Mouse (Mus musculus): ENCODE measurements around the gene Camkmt. TPM values are rescaled to one million over a fixed set of nuclear protein-coding genes. Genes with fewer than 3 reads are reported as not detected.
A peak's percentile ranks its signal among the peaks of the same experiment; 100 is the strongest.

Camkmt gene
- polyA plus RNA-seq, 1 experiment from 2014 or later, result 20.4 TPM

- Histone ChIP-seq H3K27ac (no peak overlapping the region), H3K9me3 (ENCODE audit: control insufficient read depth, low read length) (peaks cover 6% of the 10 kb centered on the region), H3K9ac (no peak overlapping the region), H3K36me3 (replicated peaks; ENCODE audit: control insufficient read depth, insufficient read depth) (peaks cover 26% of the 10 kb centered on the region), H3K4me3 (replicated peaks; ENCODE audit: low read length) (no peak overlapping the region), H3K4me1 (replicated peaks; ENCODE audit: control insufficient read depth, insufficient read depth, low read length) (no peaks in the 10 kb centered on the region), H3K4me2 (replicated peaks) (no peak overlapping the region), H3K27me3 (ENCODE audit: control insufficient read depth, insufficient read depth, low read length) (no peaks in the 10 kb centered on the region)
- ATAC-seq (ENCODE audit: low FRiP score), result no peak
- 92% methylated on average over 3 of the region's 3 CpGs for WGBS
- no peak for DNase-seq (ENCODE audit: low spot score)
Observed at GRCm38 (mm10) chr17:85100232-85100631, 9.9 kb downstream of the Camkmt start.

- Histone ChIP-seq H3K27ac (no peak overlapping the region), H3K27me3 (ENCODE audit: control insufficient read depth, insufficient read depth, low read length) (no peaks in the 10 kb centered on the region), H3K36me3 (replicated peaks; ENCODE audit: control insufficient read depth, insufficient read depth) (peaks cover 22% of the 10 kb centered on the region), H3K4me1 (replicated peaks; ENCODE audit: control insufficient read depth, insufficient read depth, low read length) (no peaks in the 10 kb centered on the region), H3K9ac (no peak overlapping the region), H3K4me2 (replicated peaks) (no peak overlapping the region), H3K4me3 (replicated peaks; ENCODE audit: low read length) (no peak overlapping the region), H3K9me3 (ENCODE audit: control insufficient read depth, low read length) (peaks cover 6% of the 10 kb centered on the region)
- DNase-seq (ENCODE audit: low spot score) (no peak), ATAC-seq (ENCODE audit: low FRiP score) (no peak)
- WGBS, result 33% methylated on average over 7 of the region's 7 CpGs
Observed at GRCm38 (mm10) chr17:85101751-85102150, 11.4 kb downstream of the Camkmt start.

GRCm38 (mm10) chr17:85103310-85103709 is 13.0 kb downstream of the Camkmt start:
- H3K9me3 ChIP-seq (ENCODE audit: control insufficient read depth, low read length), result no peaks in the 10 kb centered on the region
- 57% methylated on average over 2 of the region's 2 CpGs for WGBS
- no peak overlapping the region for H3K27ac ChIP-seq
- no peak overlapping the region for H3K4me3 ChIP-seq (replicated peaks; ENCODE audit: low read length)
- H3K9ac ChIP-seq, result no peak overlapping the region
- peaks cover 9% of the 10 kb centered on the region for H3K36me3 ChIP-seq (replicated peaks; ENCODE audit: control insufficient read depth, insufficient read depth)
- H3K27me3 ChIP-seq (ENCODE audit: control insufficient read depth, insufficient read depth, low read length), result no peaks in the 10 kb centered on the region
- no peaks in the 10 kb centered on the region for H3K4me1 ChIP-seq (replicated peaks; ENCODE audit: control insufficient read depth, insufficient read depth, low read length)
- ATAC-seq (ENCODE audit: low FRiP score) (no peak), DNase-seq (ENCODE audit: low spot score) (no peak)
- no peak overlapping the region for H3K4me2 ChIP-seq (replicated peaks)

GRCm38 (mm10) chr17:85110640-85111039 is 20.3 kb downstream of the Camkmt start:
- Histone ChIP-seq H3K36me3 (replicated peaks; ENCODE audit: control insufficient read depth, insufficient read depth) (no peaks in the 10 kb centered on the region), H3K27ac (no peak overlapping the region), H3K9ac (no peak overlapping the region), H3K4me3 (replicated peaks; ENCODE audit: low read length) (no peak overlapping the region), H3K27me3 (ENCODE audit: control insufficient read depth, insufficient read depth, low read length) (no peaks in the 10 kb centered on the region), H3K9me3 (ENCODE audit: control insufficient read depth, low read length) (no peaks in the 10 kb centered on the region), H3K4me2 (replicated peaks) (no peak overlapping the region), H3K4me1 (replicated peaks; ENCODE audit: control insufficient read depth, insufficient read depth, low read length) (no peaks in the 10 kb centered on the region)
- no peak for ATAC-seq (ENCODE audit: low FRiP score)
- DNase-seq (ENCODE audit: low spot score), result no peak
- WGBS, result 93% methylated on average over 1 of the region's 1 CpGs

- H3K4me2 ChIP-seq (replicated peaks), result no peak overlapping the region
- H3K9ac ChIP-seq, result no peak overlapping the region
- no peaks in the 10 kb centered on the region for H3K27me3 ChIP-seq (ENCODE audit: control insufficient read depth, insufficient read depth, low read length)
- H3K36me3 ChIP-seq (replicated peaks; ENCODE audit: control insufficient read depth, insufficient read depth), result no peaks in the 10 kb centered on the region
- H3K9me3 ChIP-seq (ENCODE audit: control insufficient read depth, low read length), result no peaks in the 10 kb centered on the region
- no peak overlapping the region for H3K27ac ChIP-seq
- 88% methylated on average over 8 of the region's 8 CpGs for WGBS
- H3K4me1 ChIP-seq (replicated peaks; ENCODE audit: control insufficient read depth, insufficient read depth, low read length), result no peaks in the 10 kb centered on the region
- ATAC-seq (ENCODE audit: low FRiP score), result no peak
- no peak overlapping the region for H3K4me3 ChIP-seq (replicated peaks; ENCODE audit: low read length)
- DNase-seq (ENCODE audit: low spot score), result no peak
Observed at GRCm38 (mm10) chr17:85113441-85113840, 23.1 kb downstream of the Camkmt start.

GRCm38 (mm10) chr17:85116643-85117042 is 26.3 kb downstream of the Camkmt start:
- Histone ChIP-seq H3K9me3 (ENCODE audit: control insufficient read depth, low read length) (no peaks in the 10 kb centered on the region), H3K4me2 (replicated peaks) (no peak overlapping the region), H3K36me3 (replicated peaks; ENCODE audit: control insufficient read depth, insufficient read depth) (no peaks in the 10 kb centered on the region), H3K9ac (no peak overlapping the region), H3K4me1 (replicated peaks; ENCODE audit: control insufficient read depth, insufficient read depth, low read length) (no peaks in the 10 kb centered on the region), H3K27ac (no peak overlapping the region), H3K4me3 (replicated peaks; ENCODE audit: low read length) (no peak overlapping the region), H3K27me3 (ENCODE audit: control insufficient read depth, insufficient read depth, low read length) (no peaks in the 10 kb centered on the region)
- peak; percentile 82 for DNase-seq (ENCODE audit: low spot score)
- WGBS, result 33% methylated on average over 4 of the region's 4 CpGs
- ATAC-seq (ENCODE audit: low FRiP score), result no peak

GRCm38 (mm10) chr17:85138393-85138792 is 48.0 kb downstream of the Camkmt start:
- no peaks in the 10 kb centered on the region for H3K36me3 ChIP-seq (replicated peaks; ENCODE audit: control insufficient read depth, insufficient read depth)
- no peak overlapping the region for H3K4me3 ChIP-seq (replicated peaks; ENCODE audit: low read length)
- no peak overlapping the region for H3K27ac ChIP-seq
- H3K4me2 ChIP-seq (replicated peaks), result no peak overlapping the region
- DNase-seq (ENCODE audit: low spot score), result no peak
- no peaks in the 10 kb centered on the region for H3K4me1 ChIP-seq (replicated peaks; ENCODE audit: control insufficient read depth, insufficient read depth, low read length)
- WGBS, result 95% methylated on average over 1 of the region's 1 CpGs
- no peaks in the 10 kb centered on the region for H3K27me3 ChIP-seq (ENCODE audit: control insufficient read depth, insufficient read depth, low read length)
- ATAC-seq (ENCODE audit: low FRiP score), result no peak
- H3K9me3 ChIP-seq (ENCODE audit: control insufficient read depth, low read length), result no peaks in the 10 kb centered on the region
- H3K9ac ChIP-seq, result no peak overlapping the region

GRCm38 (mm10) chr17:85141621-85142020 is 51.3 kb downstream of the Camkmt start:
- 80% methylated on average over 3 of the region's 3 CpGs for WGBS
- ATAC-seq (ENCODE audit: low FRiP score), result no peak
- Histone ChIP-seq H3K36me3 (replicated peaks; ENCODE audit: control insufficient read depth, insufficient read depth) (no peaks in the 10 kb centered on the region), H3K27ac (no peak overlapping the region), H3K9me3 (ENCODE audit: control insufficient read depth, low read length) (no peaks in the 10 kb centered on the region), H3K27me3 (ENCODE audit: control insufficient read depth, insufficient read depth, low read length) (no peaks in the 10 kb centered on the region), H3K4me2 (replicated peaks) (no peak overlapping the region), H3K4me1 (replicated peaks; ENCODE audit: control insufficient read depth, insufficient read depth, low read length) (no peaks in the 10 kb centered on the region), H3K9ac (no peak overlapping the region), H3K4me3 (replicated peaks; ENCODE audit: low read length) (no peak overlapping the region)
- DNase-seq (ENCODE audit: low spot score), result no peak

- H3K4me3 ChIP-seq (replicated peaks; ENCODE audit: low read length), result no peak overlapping the region
- H3K4me2 ChIP-seq (replicated peaks), result no peak overlapping the region
- H3K36me3 ChIP-seq (replicated peaks; ENCODE audit: control insufficient read depth, insufficient read depth), result no peaks in the 10 kb centered on the region
- H3K27ac ChIP-seq, result no peak overlapping the region
- no peaks in the 10 kb centered on the region for H3K9me3 ChIP-seq (ENCODE audit: control insufficient read depth, low read length)
- ATAC-seq (ENCODE audit: low FRiP score) (no peak), DNase-seq (ENCODE audit: low spot score) (no peak)
- H3K9ac ChIP-seq, result no peak overlapping the region
- H3K4me1 ChIP-seq (replicated peaks; ENCODE audit: control insufficient read depth, insufficient read depth, low read length), result no peaks in the 10 kb centered on the region
- 24% methylated on average over 5 of the region's 5 CpGs for WGBS
- no peaks in the 10 kb centered on the region for H3K27me3 ChIP-seq (ENCODE audit: control insufficient read depth, insufficient read depth, low read length)
Observed at GRCm38 (mm10) chr17:85142495-85143111, 52.3 kb downstream of the Camkmt start.

- Histone ChIP-seq H3K36me3 (replicated peaks; ENCODE audit: control insufficient read depth, insufficient read depth) (no peaks in the 10 kb centered on the region), H3K4me2 (replicated peaks) (no peak overlapping the region), H3K4me1 (replicated peaks; ENCODE audit: control insufficient read depth, insufficient read depth, low read length) (no peaks in the 10 kb centered on the region), H3K9me3 (ENCODE audit: control insufficient read depth, low read length) (no peaks in the 10 kb centered on the region), H3K4me3 (replicated peaks; ENCODE audit: low read length) (no peak overlapping the region), H3K27ac (no peak overlapping the region), H3K27me3 (ENCODE audit: control insufficient read depth, insufficient read depth, low read length) (no peaks in the 10 kb centered on the region), H3K9ac (no peak overlapping the region)
- no peak for DNase-seq (ENCODE audit: low spot score)
- no peak for ATAC-seq (ENCODE audit: low FRiP score)
- 81% methylated on average over 6 of the region's 6 CpGs for WGBS
Observed at GRCm38 (mm10) chr17:85144141-85144540, 53.8 kb downstream of the Camkmt start.
